Mouse (Mus musculus): ENCODE measurements around the gene Zic2. TPM values are rescaled to one million over a fixed set of nuclear protein-coding genes. Genes with fewer than 3 reads are reported as not detected.

The Zic2 gene
- polyA plus RNA-seq, 1 experiment from 2014 or later: not detected

- no peaks in the 10 kb centered on the region for H3K9me3 ChIP-seq (ENCODE audit: control insufficient read depth, low read length)
- H3K4me2 ChIP-seq (ENCODE audit: low read depth, low read length): no peak overlapping the region
- no peaks in the 10 kb centered on the region; the same call in 1 of the 2 replicates for H3K4me1 ChIP-seq (replicated peaks; ENCODE audit: control insufficient read depth, insufficient read depth, low read length)
- H3K4me3 ChIP-seq (ENCODE audit: low read length): no peak overlapping the region
- peaks cover 84% of the 10 kb centered on the region for H3K27me3 ChIP-seq (ENCODE audit: control insufficient read depth, insufficient read depth, low read depth, low read length)
- no peak for ATAC-seq (ENCODE audit: low read depth)
- H3K36me3 ChIP-seq (ENCODE audit: control insufficient read depth, insufficient read depth, low read length): no peaks in the 10 kb centered on the region
- 17% methylated on average over 1 of the region's 1 CpGs for WGBS
- no peak overlapping the region for H3K9ac ChIP-seq (ENCODE audit: low read length)
- no peak overlapping the region for H3K27ac ChIP-seq (ENCODE audit: low read length)
Observed at GRCm38 (mm10) chr14:122486611-122487010, 11.4 kb downstream of the Zic2 start.

GRCm38 (mm10) chr14:122487366-122487765, 12.1 kb downstream of the Zic2 start:
- Histone ChIP-seq H3K4me1 (replicated peaks; ENCODE audit: control insufficient read depth, insufficient read depth, low read length) (no peaks in the 10 kb centered on the region; the same call in 1 of the 2 replicates), H3K4me3 (ENCODE audit: low read length) (no peak overlapping the region), H3K36me3 (ENCODE audit: control insufficient read depth, insufficient read depth, low read length) (no peaks in the 10 kb centered on the region), H3K27me3 (ENCODE audit: control insufficient read depth, insufficient read depth, low read depth, low read length) (peaks cover 79% of the 10 kb centered on the region), H3K4me2 (ENCODE audit: low read depth, low read length) (no peak overlapping the region), H3K27ac (ENCODE audit: low read length) (no peak overlapping the region), H3K9me3 (ENCODE audit: control insufficient read depth, low read length) (no peaks in the 10 kb centered on the region), H3K9ac (ENCODE audit: low read length) (no peak overlapping the region)
- ATAC-seq (ENCODE audit: low read depth): no peak
- WGBS: 10% methylated on average over 5 of the region's 5 CpGs

- WGBS: 0% methylated on average over 5 of the region's 5 CpGs
- Histone ChIP-seq H3K9me3 (ENCODE audit: control insufficient read depth, low read length) (no peaks in the 10 kb centered on the region), H3K36me3 (ENCODE audit: control insufficient read depth, insufficient read depth, low read length) (no peaks in the 10 kb centered on the region), H3K4me1 (replicated peaks; ENCODE audit: control insufficient read depth, insufficient read depth, low read length) (no peaks in the 10 kb centered on the region; the same call in 1 of the 2 replicates), H3K27me3 (ENCODE audit: control insufficient read depth, insufficient read depth, low read depth, low read length) (peaks cover 76% of the 10 kb centered on the region), H3K4me2 (ENCODE audit: low read depth, low read length) (no peak overlapping the region), H3K4me3 (ENCODE audit: low read length) (no peak overlapping the region), H3K9ac (ENCODE audit: low read length) (no peak overlapping the region), H3K27ac (ENCODE audit: low read length) (no peak overlapping the region)
- no peak for ATAC-seq (ENCODE audit: low read depth)
Observed at GRCm38 (mm10) chr14:122489041-122489440, 13.8 kb downstream of the Zic2 start.

- Histone ChIP-seq H3K9me3 (ENCODE audit: control insufficient read depth, low read length) (no peaks in the 10 kb centered on the region), H3K4me3 (ENCODE audit: low read length) (no peak overlapping the region), H3K27me3 (ENCODE audit: control insufficient read depth, insufficient read depth, low read depth, low read length) (peaks cover 68% of the 10 kb centered on the region), H3K36me3 (ENCODE audit: control insufficient read depth, insufficient read depth, low read length) (no peaks in the 10 kb centered on the region), H3K4me1 (replicated peaks; ENCODE audit: control insufficient read depth, insufficient read depth, low read length) (no peaks in the 10 kb centered on the region; the same call in 1 of the 2 replicates), H3K9ac (ENCODE audit: low read length) (no peak overlapping the region), H3K27ac (ENCODE audit: low read length) (no peak overlapping the region), H3K4me2 (ENCODE audit: low read depth, low read length) (no peak overlapping the region)
- no peak for ATAC-seq (ENCODE audit: low read depth)
- 5% methylated on average over 12 of the region's 12 CpGs for WGBS
Observed at GRCm38 (mm10) chr14:122489686-122490414, 14.6 kb downstream of the Zic2 start.

- H3K27me3 ChIP-seq (ENCODE audit: control insufficient read depth, insufficient read depth, low read depth, low read length): peaks cover 59% of the 10 kb centered on the region
- H3K9ac ChIP-seq (ENCODE audit: low read length): no peak within 1 kb of the TSS
- H3K9me3 ChIP-seq (ENCODE audit: control insufficient read depth, low read length): no peaks in the 10 kb centered on the region
- no peaks in the 10 kb centered on the region; the same call in 1 of the 2 replicates for H3K4me1 ChIP-seq (replicated peaks; ENCODE audit: control insufficient read depth, insufficient read depth, low read length)
- peak; percentile 54 for ATAC-seq (ENCODE audit: low read depth)
- H3K4me3 ChIP-seq (ENCODE audit: low read length): peak within 1 kb of the TSS; percentile 31
- peak within 1 kb of the TSS; percentile 44 for H3K4me2 ChIP-seq (ENCODE audit: low read depth, low read length)
- no peak within 1 kb of the TSS for H3K27ac ChIP-seq (ENCODE audit: low read length)
- 1% methylated on average over 46 of the region's 51 CpGs for WGBS
- H3K36me3 ChIP-seq (ENCODE audit: control insufficient read depth, insufficient read depth, low read length): no peaks in the 10 kb centered on the region
Observed at GRCm38 (mm10) chr14:122490441-122491328, 15.4 kb downstream of the Zic2 start, which contains the start of gene Gm10837. Gm10837 (plus strand) TSS chr14:122490586.

- Histone ChIP-seq H3K27me3 (ENCODE audit: control insufficient read depth, insufficient read depth, low read depth, low read length) (peaks cover 51% of the 10 kb centered on the region), H3K9me3 (ENCODE audit: control insufficient read depth, low read length) (no peaks in the 10 kb centered on the region), H3K4me3 (ENCODE audit: low read length) (no peak overlapping the region), H3K4me2 (ENCODE audit: low read depth, low read length) (no peak overlapping the region), H3K9ac (ENCODE audit: low read length) (no peak overlapping the region), H3K27ac (ENCODE audit: low read length) (no peak overlapping the region), H3K4me1 (replicated peaks; ENCODE audit: control insufficient read depth, insufficient read depth, low read length) (no peaks in the 10 kb centered on the region; the same call in 1 of the 2 replicates), H3K36me3 (ENCODE audit: control insufficient read depth, insufficient read depth, low read length) (no peaks in the 10 kb centered on the region)
- ATAC-seq (ENCODE audit: low read depth): no peak
- 69% methylated on average over 6 of the region's 6 CpGs for WGBS
Observed at GRCm38 (mm10) chr14:122491521-122491920, 16.3 kb downstream of the Zic2 start.

GRCm38 (mm10) chr14:122492015-122492414, 16.8 kb downstream of the Zic2 start:
- Histone ChIP-seq H3K27me3 (ENCODE audit: control insufficient read depth, insufficient read depth, low read depth, low read length) (peaks cover 50% of the 10 kb centered on the region), H3K36me3 (ENCODE audit: control insufficient read depth, insufficient read depth, low read length) (no peaks in the 10 kb centered on the region), H3K9ac (ENCODE audit: low read length) (no peak overlapping the region), H3K4me1 (replicated peaks; ENCODE audit: control insufficient read depth, insufficient read depth, low read length) (no peaks in the 10 kb centered on the region; the same call in 1 of the 2 replicates), H3K9me3 (ENCODE audit: control insufficient read depth, low read length) (no peaks in the 10 kb centered on the region), H3K27ac (ENCODE audit: low read length) (no peak overlapping the region), H3K4me2 (ENCODE audit: low read depth, low read length) (no peak overlapping the region), H3K4me3 (ENCODE audit: low read length) (no peak overlapping the region)
- WGBS: 76% methylated on average over 1 of the region's 1 CpGs
- ATAC-seq (ENCODE audit: low read depth): no peak

- Histone ChIP-seq H3K4me3 (ENCODE audit: low read length) (no peak overlapping the region), H3K4me1 (replicated peaks; ENCODE audit: control insufficient read depth, insufficient read depth, low read length) (no peaks in the 10 kb centered on the region), H3K4me2 (ENCODE audit: low read depth, low read length) (no peak overlapping the region), H3K9me3 (ENCODE audit: control insufficient read depth, low read length) (no peaks in the 10 kb centered on the region), H3K9ac (ENCODE audit: low read length) (no peak overlapping the region), H3K27me3 (ENCODE audit: control insufficient read depth, insufficient read depth, low read depth, low read length) (0 out of 2 replicates have a peak, but pooled peaks cover 3% of the 10 kb centered on the region), H3K27ac (ENCODE audit: low read length) (no peak overlapping the region), H3K36me3 (ENCODE audit: control insufficient read depth, insufficient read depth, low read length) (no peaks in the 10 kb centered on the region)
- no peak for ATAC-seq (ENCODE audit: low read depth)
- 19% methylated on average over 2 of the region's 2 CpGs for WGBS
Observed at GRCm38 (mm10) chr14:122509058-122509457, 33.8 kb downstream of the Zic2 start.

- WGBS: 42% methylated on average over 3 of the region's 3 CpGs
Observed at GRCm38 (mm10) chr14:122511519-122511918, 36.3 kb downstream of the Zic2 start.

More at GRCm38 (mm10) chr14:122511519-122511918, 36.3 kb downstream of the Zic2 start:
- no peak for ATAC-seq (ENCODE audit: low read depth)
- H3K4me2 ChIP-seq (ENCODE audit: low read depth, low read length): no peak overlapping the region
- H3K27me3 ChIP-seq (ENCODE audit: control insufficient read depth, insufficient read depth, low read depth, low read length): 0 out of 2 replicates have a peak, but pooled peaks cover 3% of the 10 kb centered on the region
- H3K36me3 ChIP-seq (ENCODE audit: control insufficient read depth, insufficient read depth, low read length): no peaks in the 10 kb centered on the region
- no peak overlapping the region for H3K27ac ChIP-seq (ENCODE audit: low read length)
- H3K4me1 ChIP-seq (replicated peaks; ENCODE audit: control insufficient read depth, insufficient read depth, low read length): no peaks in the 10 kb centered on the region
- H3K9ac ChIP-seq (ENCODE audit: low read length): no peak overlapping the region
- no peaks in the 10 kb centered on the region for H3K9me3 ChIP-seq (ENCODE audit: control insufficient read depth, low read length)
- H3K4me3 ChIP-seq (ENCODE audit: low read length): no peak overlapping the region
